Mouse (Mus musculus): ENCODE data around the gene Ihh.

DNA sequence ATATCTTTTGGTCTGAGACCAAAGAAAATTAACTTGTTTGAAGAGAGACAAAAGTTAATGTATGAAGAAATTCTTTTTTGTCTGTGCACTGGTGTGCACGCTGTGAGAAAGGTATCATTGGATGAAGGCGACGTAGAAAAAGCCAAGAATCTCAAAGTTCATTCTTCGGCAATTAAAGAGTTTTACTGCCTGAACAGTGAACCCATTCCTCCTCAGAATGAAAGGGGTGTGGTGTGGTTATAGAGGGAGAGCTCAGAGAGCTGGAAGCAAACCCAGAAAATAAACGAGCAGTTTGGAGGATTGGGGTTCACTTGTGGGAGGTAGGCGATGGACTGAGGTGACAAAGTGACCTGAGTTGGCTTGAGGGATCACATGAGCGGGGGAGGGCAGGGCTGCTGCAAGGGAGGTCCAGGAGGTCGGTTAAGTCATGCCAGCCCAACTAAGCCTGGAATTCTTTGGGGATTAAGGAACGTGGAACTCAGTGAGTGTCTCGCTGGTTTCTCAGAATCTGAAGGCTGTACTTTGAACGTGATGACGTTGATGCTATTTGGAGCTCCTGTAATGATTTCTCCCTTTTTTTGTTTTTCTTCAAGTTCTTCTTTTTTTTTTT lies 15.1 kb downstream of the Ihh start:
- TF ChIP-seq POLR2AphosphoS2 (IDR thresholded peaks at IDR 0.05; ENCODE audit: low read depth, low read length) (no peak), MXI1 (IDR thresholded peaks at IDR 0.05; ENCODE audit: low read depth, low read length) (no peak), MAFK (IDR thresholded peaks at IDR 0.05; ENCODE audit: insufficient replicate concordance, low read length) (no peak), CTCF (conservative IDR thresholded peaks at IDR 0.05 in 1 of 2, IDR thresholded peaks at IDR 0.05 in 1 of 2; ENCODE audit: low read depth in 2 of 2, low read length in 2 of 2) (no peak), HCFC1 (IDR thresholded peaks at IDR 0.05; ENCODE audit: low read depth, low read length) (no peak), EP300 (IDR thresholded peaks at IDR 0.05; ENCODE audit: low read length) (no peak), MYC (IDR thresholded peaks at IDR 0.05; ENCODE audit: low read depth, low read length) (no peak), SMC3 (IDR thresholded peaks at IDR 0.05; ENCODE audit: low read depth, low read length) (no peak)
